Mouse (Mus musculus) small intestine, adult 2 months (tissue): ENCODE measurements around the gene Mxi1.

ENCODE experiments used
- CTCF ChIP-seq: fragments of 200-500 bp; IDR thresholded peaks from 2 replicates; pipeline ENCODE4 v1.5.1; 2012; ENCODE audit warnings: low read depth, mild to moderate bottlenecking, control low read depth, inconsistent platforms, low read length, moderate library complexity, mixed read lengths; ENCODE audit not compliant: insufficient replicate concordance, insufficient read length; ENCODE audit errors: extremely low read depth
- POLR2A ChIP-seq: fragments of 200-500 bp; IDR thresholded peaks from 2 replicates; pipeline ENCODE4 v1.6.1; 2012; ENCODE audit warnings: low read depth, mild to moderate bottlenecking, control low read depth, inconsistent platforms, low read length, moderate library complexity

DNA sequence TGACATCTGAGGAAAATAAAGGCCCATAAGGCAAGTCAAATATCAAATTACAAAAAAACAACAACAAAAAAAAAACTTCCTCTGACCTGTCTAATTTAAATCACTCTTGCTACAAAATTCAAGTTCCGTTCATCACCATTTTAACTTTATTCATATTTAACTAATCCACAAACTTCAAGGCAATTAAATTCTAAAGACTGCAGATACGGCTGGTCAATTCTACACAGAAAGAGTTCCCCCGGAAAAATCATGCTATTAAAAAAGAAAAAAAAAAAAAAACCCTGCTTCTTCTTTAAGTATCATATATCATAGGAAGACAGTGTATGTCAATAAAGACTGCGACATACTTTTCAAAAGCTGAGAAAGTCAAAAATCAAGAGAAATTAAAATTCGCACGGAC, 79.1 kb downstream of the Mxi1 start:
- TF ChIP-seq CTCF = no peak
- TF ChIP-seq POLR2A = no peak
